25 mouse cellular contexts compared by ENCODE assay signal in genomic region chr13:51026311-51026918, GRCm38 (mm10).
DNase-seq lines count a peak whose midpoint lies in the region; ATAC-seq and TF ChIP-seq lines count a peak whose summit lies in the region.
"Had no signal": no experiment of that assay in that cellular context is flagged by ENCODE, and none has a peak within 500 bp of the region (broad histone marks: within the 10 kb centered on the region; RNA-seq: fewer than 3 reads in every experiment).

No protein-coding gene starts in this region.

- peak overlapping the region; percentile 28; the same call in 1 of the 2 replicates for H3K27ac ChIP-seq in embryonic facial prominence, embryonic 13.5 days
- no peak overlapping the region for H3K27ac ChIP-seq in embryonic facial prominence, embryonic 10.5 days (replicated peaks)
- H3K27ac ChIP-seq in embryonic fibroblast, embryonic 13.5 days (ENCODE audit: insufficient read depth, low read length): peak overlapping the region; percentile 69; the same call in 1 of the 2 replicates
- H3K27ac ChIP-seq in forebrain, embryonic 12.5 days: no peak overlapping the region
- H3K27ac ChIP-seq in kidney, embryonic 14.5 days (ENCODE audit: low read depth, low read length): no peak overlapping the region
- H3K27ac ChIP-seq: embryonic facial prominence, embryonic 12.5 days; forebrain, embryonic 13.5 days; limb, embryonic 15.5 days; liver, embryonic 13.5 days; macrophage; midbrain, embryonic 13.5 days had no signal

- ATAC-seq in embryonic facial prominence, embryonic 13.5 days (ENCODE audit: insufficient number of reproducible peaks, insufficient read depth, low FRiP score, low TSS enrichment, low read depth): no peak
- peak; percentile 71 for ATAC-seq in CD4-positive, CD25-positive, alpha-beta regulatory T cell, adult 4 months
- ATAC-seq in forebrain, embryonic 12.5 days (ENCODE audit: low FRiP score): no peak
- ATAC-seq in kidney, embryonic 14.5 days (ENCODE audit: low FRiP score, low TSS enrichment): no peak
- ATAC-seq: forebrain, embryonic 13.5 days; hindbrain, embryonic 16.5 days; intestine, postnatal 0 days; midbrain, embryonic 13.5 days had no signal

- no peaks in the 10 kb centered on the region; the same call in 1 of the 2 replicates for H3K9me3 ChIP-seq in embryonic facial prominence, embryonic 13.5 days
- peaks cover 8% of the 10 kb centered on the region; the same call in 1 of the 2 replicates for H3K9me3 ChIP-seq in embryonic facial prominence, embryonic 10.5 days
- no peaks in the 10 kb centered on the region for H3K9me3 ChIP-seq in forebrain, embryonic 12.5 days
- no peaks in the 10 kb centered on the region for H3K9me3 ChIP-seq in kidney, embryonic 14.5 days (ENCODE audit: control insufficient read depth, low read length)
- H3K9me3 ChIP-seq: embryonic facial prominence, embryonic 12.5 days; limb, embryonic 15.5 days; liver, embryonic 13.5 days had no signal

- H3K4me2 ChIP-seq in embryonic facial prominence, embryonic 13.5 days: no peak overlapping the region
- H3K4me2 ChIP-seq in forebrain, embryonic 12.5 days: no peak overlapping the region
- H3K4me2 ChIP-seq in kidney, embryonic 14.5 days (replicated peaks; ENCODE audit: low read depth, low read length): no peak overlapping the region
- H3K4me2 ChIP-seq: embryonic facial prominence, embryonic 12.5 days; forebrain, embryonic 13.5 days; limb, embryonic 15.5 days; liver, embryonic 13.5 days; midbrain, embryonic 13.5 days had no signal

- no peaks in the 10 kb centered on the region for H3K27me3 ChIP-seq in embryonic facial prominence, embryonic 13.5 days
- no peaks in the 10 kb centered on the region for H3K27me3 ChIP-seq in embryonic facial prominence, embryonic 10.5 days (replicated peaks; ENCODE audit: low read depth, poor library complexity, severe bottlenecking)
- H3K27me3 ChIP-seq in forebrain, embryonic 12.5 days: no peaks in the 10 kb centered on the region
- no peaks in the 10 kb centered on the region for H3K27me3 ChIP-seq in kidney, embryonic 14.5 days (ENCODE audit: control insufficient read depth, insufficient read depth, low read length)
- H3K27me3 ChIP-seq: embryonic facial prominence, embryonic 12.5 days; forebrain, embryonic 13.5 days; limb, embryonic 15.5 days; liver, embryonic 13.5 days; midbrain, embryonic 13.5 days had no signal

- 65% methylated on average over 6 of the region's 6 CpGs for WGBS in embryonic facial prominence, embryonic 13.5 days
- 75% methylated on average over 6 of the region's 6 CpGs for WGBS in embryonic facial prominence, embryonic 10.5 days
- WGBS in forebrain, embryonic 12.5 days: 89% methylated on average over 6 of the region's 6 CpGs
- WGBS in kidney, embryonic 14.5 days: 64% methylated on average over 6 of the region's 6 CpGs

- TF ChIP-seq POLR2A in embryonic fibroblast, embryonic 13.5 days (IDR thresholded peaks at IDR 0.05; ENCODE audit: low read depth, low read length): no peak

- no peak for DNase-seq in embryonic facial prominence, embryonic 10.5 days (ENCODE audit: low spot score)
- DNase-seq in A20 (ENCODE audit: low read depth, low spot score): peak; percentile 19
- DNase-seq in kidney, postnatal 36 days: no peak
- DNase-seq: adrenal gland, adult 8-10 months; cerebellum, adult 11 months; cerebellum, adult 9-10 months; cerebellum, postnatal 36 days; gastrocnemius, postnatal 10 days; kidney, adult 9 months; kidney, postnatal 14 days; liver, embryonic 13.5 days; lung, adult 18-20 months; right cerebral cortex, postnatal 25 days had no signal

- H3K4me1 ChIP-seq in embryonic facial prominence, embryonic 13.5 days: peaks cover 33% of the 10 kb centered on the region
- H3K4me1 ChIP-seq in embryonic facial prominence, embryonic 10.5 days: peaks cover 21% of the 10 kb centered on the region
- H3K4me1 ChIP-seq in embryonic fibroblast, embryonic 13.5 days (ENCODE audit: control insufficient read depth, insufficient read depth, low read length): peaks cover 10% of the 10 kb centered on the region
- 0 out of 2 replicates have a peak, but pooled peaks cover 5% of the 10 kb centered on the region for H3K4me1 ChIP-seq in forebrain, embryonic 12.5 days
- 0 out of 2 replicates have a peak, but pooled peaks cover 11% of the 10 kb centered on the region for H3K4me1 ChIP-seq in kidney, embryonic 14.5 days (ENCODE audit: control insufficient read depth, insufficient read depth, low read length)
- H3K4me1 ChIP-seq: liver, embryonic 13.5 days had no signal

- no peak for TF ChIP-seq CTCF in embryonic fibroblast, embryonic 13.5 days (IDR thresholded peaks at IDR 0.05; ENCODE audit: borderline replicate concordance, insufficient read depth, low read length)

- H3K9ac ChIP-seq in embryonic facial prominence, embryonic 13.5 days: no peak overlapping the region
- H3K9ac ChIP-seq in forebrain, embryonic 12.5 days: no peak overlapping the region
- H3K9ac ChIP-seq in kidney, embryonic 14.5 days (ENCODE audit: low read depth, low read length): no peak overlapping the region
- H3K9ac ChIP-seq: embryonic facial prominence, embryonic 12.5 days; forebrain, embryonic 13.5 days; limb, embryonic 15.5 days; liver, embryonic 13.5 days; midbrain, embryonic 13.5 days had no signal

- H3K4me3 ChIP-seq in embryonic facial prominence, embryonic 13.5 days: no peak overlapping the region
- H3K4me3 ChIP-seq in embryonic facial prominence, embryonic 10.5 days: no peak overlapping the region
- H3K4me3 ChIP-seq in embryonic fibroblast, embryonic 13.5 days (ENCODE audit: insufficient read depth, low read length): no peak overlapping the region
- H3K4me3 ChIP-seq in forebrain, embryonic 12.5 days (replicated peaks): no peak overlapping the region
- H3K4me3 ChIP-seq in kidney, embryonic 14.5 days (ENCODE audit: low read length): no peak overlapping the region
- H3K4me3 ChIP-seq: embryonic facial prominence, embryonic 12.5 days; forebrain, embryonic 13.5 days; limb, embryonic 15.5 days; liver, embryonic 13.5 days; midbrain, embryonic 13.5 days had no signal

- H3K36me3 ChIP-seq in embryonic facial prominence, embryonic 13.5 days: no peaks in the 10 kb centered on the region
- no peaks in the 10 kb centered on the region for H3K36me3 ChIP-seq in embryonic facial prominence, embryonic 10.5 days (replicated peaks)
- H3K36me3 ChIP-seq in forebrain, embryonic 12.5 days (replicated peaks): no peaks in the 10 kb centered on the region
- H3K36me3 ChIP-seq in kidney, embryonic 14.5 days (ENCODE audit: control insufficient read depth, insufficient read depth, low read length): no peaks in the 10 kb centered on the region
- H3K36me3 ChIP-seq: embryonic facial prominence, embryonic 12.5 days; limb, embryonic 15.5 days; liver, embryonic 13.5 days; midbrain, embryonic 13.5 days had no signal

Comparison
In these comparisons a context has a peak if more than half of its experiments do, and no peak if none do; other contexts are left out.
1. H3K27ac ChIP-seq: peak in embryonic facial prominence, embryonic 13.5 days (single experiment) and embryonic fibroblast, embryonic 13.5 days (single experiment); none in embryonic facial prominence, embryonic 10.5 days (single experiment), forebrain, embryonic 12.5 days (single experiment) and kidney, embryonic 14.5 days (single experiment).